Mouse (Mus musculus) olfactory bulb, adult 2 months (tissue): Measurements from ENCODE around the gene Shc1. TPM values are rescaled to one million over a fixed set of nuclear protein-coding genes. Genes with fewer than 3 reads are reported as not detected.

Experiments
- H3K27ac ChIP-seq: fragments of 200-500 bp; 2 replicates; pipeline ENCODE4 v1.5.1; 2012; ENCODE audit warnings: low read depth, low read length; ENCODE audit not compliant: insufficient read depth
- H3K4me1 ChIP-seq: fragments of 200-500 bp; 2 replicates; pipeline ENCODE4 v1.6.1; 2012; ENCODE audit warnings: low read length; ENCODE audit not compliant: control insufficient read depth, insufficient read depth
- H3K4me3 ChIP-seq: fragments of 200-500 bp; 2 replicates; pipeline ENCODE4 v1.5.1; 2012; ENCODE audit warnings: mild to moderate bottlenecking, low read depth, low read length, moderate library complexity; ENCODE audit not compliant: insufficient read depth
- CTCF ChIP-seq: fragments of 200-500 bp; IDR thresholded peaks from 2 replicates; pipeline ENCODE4 v1.5.1; 2012; ENCODE audit warnings: low read depth, mild to moderate bottlenecking, low read length, moderate library complexity; ENCODE audit not compliant: insufficient read depth
- POLR2A ChIP-seq: fragments of 200-500 bp; IDR thresholded peaks from 2 replicates; pipeline ENCODE4 v1.6.1; 2012; ENCODE audit warnings: mild to moderate bottlenecking, low read depth, low read length, moderate library complexity; ENCODE audit not compliant: insufficient read depth
- WGBS: fragments of 180-500 bp; shearing (Covaris S2); methylation state at CpG from one replicate; pipeline ENCODE4 v1.1.7; 2018; 5-methylcytosine and 5-hydroxymethylcytosine counted together
- polyA plus RNA-seq: library from polyadenylated mRNA; stranded (reverse); fragments of >200 nt; gene quantifications from 2 replicates; pipeline ENCODE4 v1.2.4, GENCODE M21; 2012; ENCODE audit warnings: low replicate concordance; ENCODE audit not compliant: missing spikeins, insufficient read depth, insufficient read length

Gene Shc1
- polyA plus RNA-seq, 1 experiment, result not detected

- TF ChIP-seq CTCF (no peak), POLR2A (no peak)
- WGBS, result 92% methylated on average over 1 of the region's 1 CpGs
- Histone ChIP-seq H3K4me1 (peaks cover 17% of the 10 kb centered on the region), H3K27ac (no peak overlapping the region), H3K4me3 (no peak overlapping the region)
Measured at GRCm38 (mm10) chr3:89455786-89456285, 37.6 kb downstream of the Shc1 start.

- 36% methylated on average over 10 of the region's 10 CpGs for WGBS
- H3K27ac ChIP-seq, result no peak overlapping the region
- no peak overlapping the region for H3K4me3 ChIP-seq
- TF ChIP-seq POLR2A (no peak), CTCF (peak; percentile 47; the same call in 1 of the 2 replicates)
- peaks cover 9% of the 10 kb centered on the region; the same call in 1 of the 2 replicates for H3K4me1 ChIP-seq
Measured at GRCm38 (mm10) chr3:89456726-89457665, 38.8 kb downstream of the Shc1 start.

GRCm38 (mm10) chr3:89458372-89458964 lies 40.2 kb downstream of the Shc1 start:
- H3K4me1 ChIP-seq, result peaks cover 9% of the 10 kb centered on the region; the same call in 1 of the 2 replicates
- 34% methylated on average over 13 of the region's 13 CpGs for WGBS
- H3K27ac ChIP-seq, result 0 out of 2 replicates have a peak overlapping the region, but pooled peaks have one; percentile 20
- peak overlapping the region; percentile 80 for H3K4me3 ChIP-seq
- no peak for TF ChIP-seq CTCF
- TF ChIP-seq POLR2A, result no peak

GRCm38 (mm10) chr3:89458965-89459807 lies 40.9 kb downstream of the Shc1 start:
- H3K4me3 ChIP-seq, result peak overlapping the region; percentile 80
- H3K27ac ChIP-seq, result peak overlapping the region; percentile 61
- WGBS, result under 1% methylated on average over 36 of the region's 36 CpGs
- TF ChIP-seq CTCF (no peak), POLR2A (peak; percentile 49; the same call in 1 of the 2 replicates)
- H3K4me1 ChIP-seq, result peaks cover 9% of the 10 kb centered on the region; the same call in 1 of the 2 replicates

GRCm38 (mm10) chr3:89468268-89468667 lies 50.0 kb downstream of the Shc1 start:
- WGBS, result 52% methylated on average over 4 of the region's 4 CpGs
- Histone ChIP-seq H3K4me1 (no peaks in the 10 kb centered on the region), H3K4me3 (no peak overlapping the region), H3K27ac (no peak overlapping the region)
- TF ChIP-seq POLR2A (no peak), CTCF (no peak)

DNA sequence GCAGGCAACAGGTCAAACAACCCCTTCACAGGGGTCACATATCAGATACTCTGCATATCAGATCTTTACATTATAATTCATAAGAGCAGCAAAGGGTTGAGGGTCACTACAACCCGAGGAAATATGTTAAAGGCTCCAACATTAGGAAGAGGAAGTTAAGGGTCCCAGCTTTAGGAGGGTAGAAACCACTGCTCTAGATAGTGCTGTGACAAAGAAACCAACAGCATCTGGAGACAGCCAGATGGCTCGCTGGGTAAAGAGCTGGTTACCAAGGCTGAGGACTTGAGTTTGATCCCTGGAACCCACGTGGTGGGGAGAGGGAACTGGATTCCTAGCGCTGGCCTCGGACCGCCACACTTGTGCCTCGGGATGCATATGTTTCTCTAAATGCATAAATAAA lies 54.0 kb downstream of the Shc1 start:
- Histone ChIP-seq H3K27ac (no peak overlapping the region), H3K4me3 (no peak overlapping the region), H3K4me1 (no peaks in the 10 kb centered on the region)
- 83% methylated on average over 7 of the region's 7 CpGs for WGBS
- TF ChIP-seq POLR2A (no peak), CTCF (no peak)

DNA sequence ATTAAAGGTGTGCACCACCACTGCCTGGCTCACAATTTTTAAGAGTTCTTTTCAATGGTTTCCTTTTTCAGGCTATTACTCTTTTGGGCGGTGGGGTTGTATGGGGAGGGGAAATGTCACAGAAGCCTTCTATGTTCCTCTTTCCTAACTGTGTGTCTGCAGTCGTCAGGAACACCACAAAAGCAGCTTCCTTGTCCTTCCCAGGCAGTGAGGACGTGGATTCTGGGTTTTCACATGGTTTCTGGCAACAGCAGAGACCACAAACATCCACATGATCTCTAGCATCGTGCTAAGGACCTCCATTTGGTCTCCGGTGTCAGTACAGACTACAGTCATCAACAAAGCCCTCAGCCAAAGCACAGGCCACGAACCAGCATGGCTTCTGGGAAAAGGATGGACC lies 55.6 kb downstream of the Shc1 start:
- no peak for TF ChIP-seq POLR2A
- no peak for TF ChIP-seq CTCF
- WGBS, result 84% methylated on average over 6 of the region's 6 CpGs
- Histone ChIP-seq H3K4me3 (no peak overlapping the region), H3K27ac (no peak overlapping the region), H3K4me1 (no peaks in the 10 kb centered on the region)

DNA sequence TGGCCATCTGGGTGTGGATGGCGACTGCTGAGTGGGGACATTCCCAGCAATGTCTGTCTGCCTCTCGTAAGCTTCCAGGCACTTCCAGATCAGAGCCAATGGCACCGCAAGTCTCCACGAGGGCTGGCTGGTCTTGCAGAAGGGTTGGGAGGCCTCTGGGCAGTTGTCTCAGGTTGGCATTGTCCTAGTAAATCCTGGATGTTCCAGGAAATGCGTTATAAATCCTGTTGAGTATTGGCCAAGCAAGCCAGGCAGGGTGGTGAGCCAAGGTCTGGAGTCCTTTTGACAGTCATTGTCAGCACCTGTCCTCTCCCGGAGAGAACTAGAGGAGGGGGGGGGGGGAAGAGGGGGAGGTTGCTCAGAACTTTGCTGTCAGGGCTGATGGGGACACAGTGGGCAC lies 60.8 kb downstream of the Shc1 start:
- Histone ChIP-seq H3K4me3 (no peak overlapping the region), H3K27ac (no peak overlapping the region), H3K4me1 (no peaks in the 10 kb centered on the region)
- 79% methylated on average over 6 of the region's 6 CpGs for WGBS
- TF ChIP-seq POLR2A (no peak), CTCF (no peak)

Other genes with a start within 250 kb of the Shc1 start
- gene Scamp3, start 241.0 kb upstream of the Shc1 start, polyA plus RNA-seq, result not detected in 2 replicates
- not detected in 2 replicates for gene Fam189b, start 235.3 kb upstream of the Shc1 start, polyA plus RNA-seq
- not detected in 2 replicates for gene Gba, start 215.5 kb upstream of the Shc1 start, polyA plus RNA-seq
- gene Thbs3, start 203.3 kb upstream of the Shc1 start, polyA plus RNA-seq, result not detected in 2 replicates
- gene Mtx1, start 191.4 kb upstream of the Shc1 start, polyA plus RNA-seq, result not detected in 2 replicates
- gene Muc1, start 189.4 kb upstream of the Shc1 start, polyA plus RNA-seq, result not detected in 2 replicates
- not detected in 2 replicates for gene Krtcap2, start 172.5 kb upstream of the Shc1 start, polyA plus RNA-seq
- not detected in 2 replicates for gene Trim46, start 172.1 kb upstream of the Shc1 start, polyA plus RNA-seq
- not detected in 2 replicates for gene Dpm3, start 159.1 kb upstream of the Shc1 start, polyA plus RNA-seq
- not detected in 2 replicates for gene Slc50a1, start 147.9 kb upstream of the Shc1 start, polyA plus RNA-seq
- gene Efna1, start 137.3 kb upstream of the Shc1 start, polyA plus RNA-seq, result not detected in 2 replicates
- gene Efna3, start 95.5 kb upstream of the Shc1 start, polyA plus RNA-seq, result not detected in 2 replicates
- gene Efna4, start 80.4 kb upstream of the Shc1 start, polyA plus RNA-seq, result not detected in 2 replicates
- gene Adam15, start 68.4 kb upstream of the Shc1 start, polyA plus RNA-seq, result not detected in 2 replicates
- not detected in 2 replicates for gene Dcst2, start 56.5 kb upstream of the Shc1 start, polyA plus RNA-seq
- not detected in 2 replicates for gene Dcst1, start 53.2 kb upstream of the Shc1 start, polyA plus RNA-seq
- not detected in 2 replicates for gene Zbtb7b, start 23.7 kb upstream of the Shc1 start, polyA plus RNA-seq
- gene Lenep, start 15.7 kb upstream of the Shc1 start, polyA plus RNA-seq, result not detected in 2 replicates
- gene Flad1, start 6.6 kb upstream of the Shc1 start, polyA plus RNA-seq, result not detected in 2 replicates
- not detected in 2 replicates for gene Cks1b, start 60 bp upstream of the Shc1 start, polyA plus RNA-seq
- not detected in 2 replicates for gene Pygo2, start 11.8 kb downstream of the Shc1 start, polyA plus RNA-seq
- not detected in 2 replicates for gene Pbxip1, start 18.3 kb downstream of the Shc1 start, polyA plus RNA-seq
- gene Pmvk, start 36.1 kb downstream of the Shc1 start, polyA plus RNA-seq, result not detected in 2 replicates
- gene Kcnn3, start 101.7 kb downstream of the Shc1 start, polyA plus RNA-seq, result not detected in 2 replicates